Mouse (Mus musculus): ENCODE data around the gene Rangrf. TPM values are rescaled to one million over a fixed set of nuclear protein-coding genes. Genes with fewer than 3 reads are reported as not detected.
A peak's percentile ranks its signal among the peaks of the same experiment; 100 is the strongest.
"Not testable (repeated sequence)": the region's sequence is repeated elsewhere in the genome, so short reads cannot be mapped to it uniquely, and the experiment has no call there.

The Rangrf gene
- polyA plus RNA-seq, 1 experiment from 2014 or later = 67.0 TPM

DNA sequence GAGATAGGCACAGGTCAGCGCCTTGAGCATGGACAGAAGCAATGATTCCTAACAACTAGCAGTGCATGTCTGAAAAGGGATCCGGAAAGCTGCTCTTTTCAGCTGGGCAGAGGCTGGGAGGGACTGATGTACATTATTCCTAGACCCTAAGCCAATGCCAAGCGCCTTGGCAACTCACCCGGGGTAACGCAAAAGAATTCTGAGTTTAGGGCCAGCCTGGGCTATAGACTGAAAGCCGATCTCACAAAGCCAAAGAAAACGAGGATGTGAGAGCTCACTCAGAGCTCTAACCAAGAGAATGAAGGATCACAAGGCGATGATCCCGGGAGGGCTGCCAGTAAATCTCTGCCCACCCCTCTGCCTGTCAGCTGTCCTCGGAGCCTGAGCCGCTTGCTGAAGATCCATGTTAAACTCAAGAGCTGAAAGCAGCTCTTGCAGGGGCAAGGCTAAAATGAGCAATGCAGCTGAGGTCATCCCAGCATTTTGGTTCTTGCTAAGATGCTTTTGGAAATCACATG is 12.4 kb upstream of the Rangrf start:
- ATAC-seq (replicated peaks; ENCODE audit: insufficient number of reproducible peaks, low FRiP score, low TSS enrichment) = no peak
- H3K27ac ChIP-seq (ENCODE audit: low read depth, low read length) = no peak overlapping the region
- H3K36me3 ChIP-seq (ENCODE audit: control insufficient read depth, insufficient read depth, low read length) = peaks cover 32% of the 10 kb centered on the region

DNA sequence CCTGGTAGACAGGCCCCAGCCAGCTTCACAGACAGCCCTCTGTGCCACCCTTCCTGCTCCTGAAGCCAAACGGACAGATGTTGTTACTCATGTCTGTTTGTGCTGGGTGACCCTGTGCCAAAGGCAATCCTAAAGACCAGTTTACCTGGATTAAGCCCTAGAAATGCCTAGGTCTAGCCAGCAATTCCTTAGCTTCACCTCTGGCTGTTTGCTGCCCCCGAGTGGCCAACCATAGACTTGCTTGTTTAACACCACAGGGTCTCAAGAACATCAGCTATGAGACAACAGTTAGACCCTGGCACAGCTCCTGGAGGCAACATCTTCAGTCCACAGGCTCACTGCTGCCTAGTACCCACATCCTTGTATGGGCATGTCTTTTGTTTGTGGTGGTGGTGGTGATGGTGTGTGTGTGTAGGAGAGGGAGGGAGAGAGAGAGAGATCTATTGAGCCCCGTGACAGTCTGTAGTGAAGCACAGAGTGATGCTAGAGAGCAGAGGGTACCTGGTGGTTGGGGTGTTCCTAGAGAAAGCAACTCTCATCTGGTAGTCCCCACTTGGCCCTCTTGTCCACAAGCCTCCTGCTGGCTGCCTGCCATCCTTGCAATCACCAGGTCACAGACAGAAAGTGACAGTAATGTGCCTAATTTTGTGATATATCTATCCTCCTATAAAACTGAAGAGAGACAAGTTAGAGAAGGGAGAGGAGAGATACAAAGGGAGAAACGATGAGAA is 7.8 kb upstream of the Rangrf start:
- H3K9ac ChIP-seq (ENCODE audit: low read depth, low read length) = no peak overlapping the region; the same call in 1 of the 2 replicates
- ATAC-seq (replicated peaks; ENCODE audit: insufficient number of reproducible peaks, low FRiP score, low TSS enrichment) = no peak
- no peaks in the 10 kb centered on the region for H3K4me1 ChIP-seq (ENCODE audit: control insufficient read depth, insufficient read depth, low read length)

More for the DNA sequence above, 12.4 kb upstream of the Rangrf start:
- Histone ChIP-seq H3K4me1 (ENCODE audit: control insufficient read depth, insufficient read depth, low read length) (no peaks in the 10 kb centered on the region), H3K9ac (ENCODE audit: low read depth, low read length) (no peak overlapping the region), H3K9me3 (replicated peaks; ENCODE audit: control insufficient read depth, low read length) (no peaks in the 10 kb centered on the region), H3K4me3 (ENCODE audit: low read depth, low read length) (no peak overlapping the region), H3K27me3 (ENCODE audit: control insufficient read depth, insufficient read depth, low read length) (no peaks in the 10 kb centered on the region), H3K4me2 (no peak overlapping the region)
- 90% methylated on average over 11 of the region's 11 CpGs for WGBS (ENCODE audit: insufficient replicate concordance)

DNA sequence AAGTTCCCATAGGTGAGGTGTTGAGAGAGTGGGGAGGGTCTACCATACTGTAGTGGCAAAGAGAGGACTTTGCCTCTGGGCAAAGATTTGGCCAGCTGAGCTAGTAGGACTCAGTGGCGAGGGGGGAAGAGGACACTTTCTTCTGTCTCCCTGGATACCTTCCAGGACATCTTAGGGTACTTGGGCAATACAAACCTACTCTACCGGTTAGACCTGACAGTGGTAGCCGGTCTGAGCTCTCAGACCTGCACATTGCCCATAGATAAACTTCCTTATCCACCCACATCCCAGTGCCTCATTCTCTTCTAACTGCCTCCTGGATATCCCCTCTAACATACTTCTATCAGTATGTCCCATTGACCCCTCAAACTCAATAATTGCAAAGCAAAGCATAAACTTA is 5.9 kb upstream of the Rangrf start:
- no peaks in the 10 kb centered on the region for H3K9me3 ChIP-seq (replicated peaks; ENCODE audit: control insufficient read depth, low read length)
- no peak overlapping the region for H3K4me2 ChIP-seq
- no peaks in the 10 kb centered on the region for H3K27me3 ChIP-seq (ENCODE audit: control insufficient read depth, insufficient read depth, low read length)
- H3K4me3 ChIP-seq (ENCODE audit: low read depth, low read length) = no peak overlapping the region
- H3K9ac ChIP-seq (ENCODE audit: low read depth, low read length) = no peak overlapping the region
- no peak overlapping the region for H3K27ac ChIP-seq (ENCODE audit: low read depth, low read length)
- no peaks in the 10 kb centered on the region for H3K4me1 ChIP-seq (ENCODE audit: control insufficient read depth, insufficient read depth, low read length)
- 68% methylated on average over 3 of the region's 3 CpGs for WGBS (ENCODE audit: insufficient replicate concordance)
- ATAC-seq (replicated peaks; ENCODE audit: insufficient number of reproducible peaks, low FRiP score, low TSS enrichment) = no peak
- no peaks in the 10 kb centered on the region for H3K36me3 ChIP-seq (ENCODE audit: control insufficient read depth, insufficient read depth, low read length)

More for the DNA sequence above, 7.8 kb upstream of the Rangrf start:
- Histone ChIP-seq H3K9me3 (replicated peaks; ENCODE audit: control insufficient read depth, low read length) (no peaks in the 10 kb centered on the region), H3K27me3 (ENCODE audit: control insufficient read depth, insufficient read depth, low read length) (no peaks in the 10 kb centered on the region), H3K4me3 (ENCODE audit: low read depth, low read length) (no peak overlapping the region), H3K27ac (ENCODE audit: low read depth, low read length) (no peak overlapping the region), H3K4me2 (no peak overlapping the region), H3K36me3 (ENCODE audit: control insufficient read depth, insufficient read depth, low read length) (peaks cover 4% of the 10 kb centered on the region; the same call in 1 of the 2 replicates)
- 31% methylated on average over 4 of the region's 4 CpGs for WGBS (ENCODE audit: insufficient replicate concordance)

DNA sequence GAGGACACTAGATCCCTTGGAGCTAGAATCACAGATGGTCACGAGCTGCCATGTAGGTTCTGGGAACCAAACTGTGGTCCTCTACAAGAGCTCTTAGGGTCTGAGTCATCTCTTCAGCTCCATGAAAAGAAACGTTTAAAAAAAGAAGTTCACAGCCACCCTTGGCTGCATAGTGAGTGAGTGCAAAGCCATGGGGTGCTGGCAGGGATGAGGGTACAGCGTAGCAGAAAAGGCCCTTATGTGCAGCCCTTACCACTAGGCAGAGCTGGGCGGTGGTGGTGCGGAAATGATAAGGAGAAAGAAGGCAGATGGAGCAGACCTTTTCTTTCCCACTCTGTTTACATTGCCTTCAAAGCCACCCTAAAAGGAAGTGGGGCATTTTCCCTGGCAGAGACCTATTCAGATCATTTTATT is 4.3 kb upstream of the Rangrf start:
- 46% methylated on average over 5 of the region's 5 CpGs for WGBS (ENCODE audit: insufficient replicate concordance)
- no peak for ATAC-seq (replicated peaks; ENCODE audit: insufficient number of reproducible peaks, low FRiP score, low TSS enrichment)
- H3K4me2 ChIP-seq = no peak overlapping the region
- H3K4me1 ChIP-seq (ENCODE audit: control insufficient read depth, insufficient read depth, low read length) = no peaks in the 10 kb centered on the region
- H3K36me3 ChIP-seq (ENCODE audit: control insufficient read depth, insufficient read depth, low read length) = no peaks in the 10 kb centered on the region
- H3K27ac ChIP-seq (ENCODE audit: low read depth, low read length) = no peak overlapping the region
- H3K9ac ChIP-seq (ENCODE audit: low read depth, low read length) = no peak overlapping the region
- no peak overlapping the region for H3K4me3 ChIP-seq (ENCODE audit: low read depth, low read length)
- no peaks in the 10 kb centered on the region for H3K9me3 ChIP-seq (replicated peaks; ENCODE audit: control insufficient read depth, low read length)
- H3K27me3 ChIP-seq (ENCODE audit: control insufficient read depth, insufficient read depth, low read length) = no peaks in the 10 kb centered on the region

DNA sequence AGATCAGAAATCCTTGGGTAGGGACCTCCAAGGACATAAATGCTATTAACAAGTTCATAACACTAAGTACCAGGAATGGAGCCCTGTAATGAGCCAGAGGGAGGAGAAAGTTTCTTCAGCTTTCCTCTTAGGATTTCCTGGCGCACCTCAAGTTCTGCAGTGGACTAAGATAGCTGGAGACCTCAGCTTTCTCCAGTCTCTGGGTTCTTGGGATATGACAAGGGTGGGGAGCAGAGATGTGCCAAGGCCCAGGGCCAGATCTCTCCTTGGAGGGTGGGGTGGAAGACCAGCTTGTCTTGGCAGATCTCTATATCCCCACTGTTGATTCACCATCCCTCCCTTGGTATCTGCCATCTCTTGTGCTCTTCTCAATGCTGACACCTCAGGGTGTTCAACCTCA is 616 bp upstream of the Rangrf start:
- Histone ChIP-seq H3K27ac (ENCODE audit: low read depth, low read length) (no peak overlapping the region), H3K9ac (ENCODE audit: low read depth, low read length) (no peak overlapping the region), H3K27me3 (ENCODE audit: control insufficient read depth, insufficient read depth, low read length) (no peaks in the 10 kb centered on the region), H3K9me3 (replicated peaks; ENCODE audit: control insufficient read depth, low read length) (no peaks in the 10 kb centered on the region), H3K36me3 (ENCODE audit: control insufficient read depth, insufficient read depth, low read length) (no peaks in the 10 kb centered on the region), H3K4me1 (ENCODE audit: control insufficient read depth, insufficient read depth, low read length) (peaks cover 13% of the 10 kb centered on the region), H3K4me3 (ENCODE audit: low read depth, low read length) (no peak overlapping the region), H3K4me2 (no peak overlapping the region)
- ATAC-seq (replicated peaks; ENCODE audit: insufficient number of reproducible peaks, low FRiP score, low TSS enrichment) = no peak
- WGBS (ENCODE audit: insufficient replicate concordance) = 88% methylated on average over 1 of the region's 1 CpGs

DNA sequence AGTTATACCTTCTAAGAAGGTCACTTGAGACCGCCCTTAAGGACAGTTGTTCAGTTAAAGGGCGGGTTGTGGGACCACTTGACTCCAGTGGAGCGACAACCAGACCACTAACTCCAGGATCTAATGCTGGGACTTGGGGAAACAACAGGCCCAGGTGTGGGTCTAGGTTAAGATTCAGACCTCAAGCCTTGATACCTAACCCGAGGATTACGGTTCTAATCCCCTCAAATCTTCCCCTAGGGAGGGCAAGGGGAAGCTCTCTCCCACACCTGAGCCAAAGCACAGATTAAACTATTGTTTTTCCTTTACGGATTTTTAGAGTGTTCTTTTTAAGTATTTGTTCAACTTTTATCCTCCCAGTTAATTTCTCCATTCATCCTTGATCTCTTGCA is 930 bp downstream of the Rangrf start:
- no peaks in the 10 kb centered on the region for H3K27me3 ChIP-seq (ENCODE audit: control insufficient read depth, insufficient read depth, low read length)
- WGBS (ENCODE audit: insufficient replicate concordance) = 25% methylated on average over 6 of the region's 6 CpGs
- no peak overlapping the region for H3K9ac ChIP-seq (ENCODE audit: low read depth, low read length)
- no peaks in the 10 kb centered on the region for H3K9me3 ChIP-seq (replicated peaks; ENCODE audit: control insufficient read depth, low read length)
- H3K4me3 ChIP-seq (ENCODE audit: low read depth, low read length) = peak overlapping the region; percentile 49
- peaks cover 13% of the 10 kb centered on the region for H3K4me1 ChIP-seq (ENCODE audit: control insufficient read depth, insufficient read depth, low read length)
- H3K36me3 ChIP-seq (ENCODE audit: control insufficient read depth, insufficient read depth, low read length) = no peaks in the 10 kb centered on the region
- H3K27ac ChIP-seq (ENCODE audit: low read depth, low read length) = no peak overlapping the region
- no peak for ATAC-seq (replicated peaks; ENCODE audit: insufficient number of reproducible peaks, low FRiP score, low TSS enrichment)
- peak overlapping the region; percentile 62 for H3K4me2 ChIP-seq

DNA sequence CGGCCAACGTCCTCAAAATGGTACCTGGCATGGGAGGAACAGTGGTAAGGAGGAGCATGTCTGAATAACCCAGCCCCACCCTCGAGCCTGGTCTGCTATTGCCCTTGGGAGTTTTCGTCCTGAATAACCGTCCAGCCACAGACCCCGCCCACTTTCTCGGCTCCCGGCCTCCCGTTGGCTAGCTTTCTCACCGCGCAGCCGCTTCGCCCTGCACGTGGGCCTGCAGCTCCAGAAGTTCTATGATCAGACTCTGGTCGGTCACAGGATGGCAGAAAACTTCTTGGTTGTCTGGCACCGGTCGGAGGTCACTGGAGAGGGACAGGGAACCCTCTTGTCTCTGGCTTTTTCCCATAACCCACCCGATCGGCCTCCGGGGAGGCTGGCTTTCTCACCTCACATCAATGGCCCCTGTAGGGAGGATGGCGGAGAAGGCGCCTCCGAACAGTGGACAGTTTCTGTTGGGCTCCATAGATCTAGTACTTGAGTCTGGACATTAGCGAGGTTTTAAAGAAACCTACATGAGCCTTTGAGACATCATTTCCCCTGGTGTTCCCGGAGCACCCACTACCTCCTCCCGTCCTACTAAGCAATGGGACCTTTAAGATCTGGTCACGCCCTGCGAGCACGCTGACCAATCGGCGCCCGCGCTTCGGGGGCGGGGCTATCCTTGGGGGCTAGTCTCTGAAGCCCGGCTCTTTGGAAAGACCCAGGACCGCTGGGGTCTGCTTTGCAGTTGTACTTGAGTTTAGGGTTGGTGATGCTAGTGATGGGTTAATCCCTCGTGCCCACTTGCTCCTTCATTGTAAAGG is 1.5 kb downstream of the Rangrf start:
- H3K27ac ChIP-seq (ENCODE audit: low read depth, low read length) = not testable (repeated sequence)
- peaks cover 13% of the 10 kb centered on the region for H3K4me1 ChIP-seq (ENCODE audit: control insufficient read depth, insufficient read depth, low read length)
- WGBS (ENCODE audit: insufficient replicate concordance) = under 1% methylated on average over 37 of the region's 38 CpGs

DNA sequence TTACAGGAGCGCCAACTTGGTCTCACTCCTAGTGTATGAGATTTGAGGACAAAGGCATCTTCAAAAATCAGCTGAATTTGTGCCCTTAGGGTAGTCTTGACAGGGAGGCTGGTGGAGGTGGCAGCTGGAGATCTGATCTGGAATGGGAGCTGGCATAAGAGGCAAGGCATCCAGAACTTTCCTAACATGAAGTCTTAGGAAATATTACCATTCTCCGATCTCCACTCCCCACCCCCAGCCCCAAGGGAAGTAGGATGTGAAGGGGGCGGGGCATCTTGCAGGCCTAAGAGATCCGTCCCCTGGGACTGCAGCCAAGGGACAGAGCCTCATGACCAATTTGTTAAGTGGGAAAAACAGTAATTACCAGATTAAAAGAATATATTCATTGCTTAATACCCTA is 4.8 kb downstream of the Rangrf start:
- ATAC-seq (replicated peaks; ENCODE audit: insufficient number of reproducible peaks, low FRiP score, low TSS enrichment) = no peak
- H3K4me2 ChIP-seq = no peak overlapping the region
- H3K9me3 ChIP-seq (replicated peaks; ENCODE audit: control insufficient read depth, low read length) = no peaks in the 10 kb centered on the region
- no peaks in the 10 kb centered on the region for H3K36me3 ChIP-seq (ENCODE audit: control insufficient read depth, insufficient read depth, low read length)
- H3K27me3 ChIP-seq (ENCODE audit: control insufficient read depth, insufficient read depth, low read length) = 0 out of 2 replicates have a peak, but pooled peaks cover 2% of the 10 kb centered on the region
- no peak overlapping the region for H3K27ac ChIP-seq (ENCODE audit: low read depth, low read length)
- peaks cover 16% of the 10 kb centered on the region for H3K4me1 ChIP-seq (ENCODE audit: control insufficient read depth, insufficient read depth, low read length)
- WGBS (ENCODE audit: insufficient replicate concordance) = 76% methylated on average over 4 of the region's 4 CpGs
- no peak overlapping the region for H3K9ac ChIP-seq (ENCODE audit: low read depth, low read length)
- no peak overlapping the region for H3K4me3 ChIP-seq (ENCODE audit: low read depth, low read length)

More for the DNA sequence above, 1.5 kb downstream of the Rangrf start:
- H3K4me3 ChIP-seq (ENCODE audit: low read depth, low read length) = peak overlapping the region; percentile 49
- H3K27me3 ChIP-seq (ENCODE audit: control insufficient read depth, insufficient read depth, low read length); H3K36me3 ChIP-seq (ENCODE audit: control insufficient read depth, insufficient read depth, low read length); H3K9me3 ChIP-seq (replicated peaks; ENCODE audit: control insufficient read depth, low read length): not testable (repeated sequence)
- peak overlapping the region; percentile 64; the same call in 1 of the 2 replicates for H3K9ac ChIP-seq (ENCODE audit: low read depth, low read length)
- peak overlapping the region; percentile 62 for H3K4me2 ChIP-seq
- peak; percentile 85 for ATAC-seq (replicated peaks; ENCODE audit: insufficient number of reproducible peaks, low FRiP score, low TSS enrichment)
